Mouse (Mus musculus): ENCODE results near the gene Ticrr. TPM values are rescaled to one million over a fixed set of nuclear protein-coding genes. Genes with fewer than 3 reads are reported as not detected.

Gene Ticrr
- polyA plus RNA-seq, 1 experiment from 2014 or later = 1.4 TPM

- H3K4me2 ChIP-seq = no peak within 1 kb of the TSS
- H3K4me1 ChIP-seq = no peaks in the 10 kb centered on the region
- ATAC-seq (ENCODE audit: low FRiP score) = no peak
- no peak within 1 kb of the TSS for H3K27ac ChIP-seq (replicated peaks)
- H3K4me3 ChIP-seq (replicated peaks) = no peak within 1 kb of the TSS
- no peaks in the 10 kb centered on the region for H3K9me3 ChIP-seq (replicated peaks)
- WGBS = 68% methylated on average over 4 of the region's 4 CpGs
- 0 out of 2 replicates have a peak, but pooled peaks cover 3% of the 10 kb centered on the region for H3K36me3 ChIP-seq
- H3K9ac ChIP-seq (replicated peaks) = no peak within 1 kb of the TSS
- H3K27me3 ChIP-seq (replicated peaks) = 0 out of 2 replicates have a peak, but pooled peaks cover 7% of the 10 kb centered on the region
Observed at GRCm38 (mm10) chr7:79732622-79733021, 72.6 kb downstream of the Ticrr start, which contains the start of gene Plin1. TSS of gene Plin1 (minus strand) at chr7:79732903.

- H3K9me3 ChIP-seq (replicated peaks) = no peaks in the 10 kb centered on the region
- H3K4me3 ChIP-seq (replicated peaks) = no peak overlapping the region
- 84% methylated on average over 8 of the region's 8 CpGs for WGBS
Observed at GRCm38 (mm10) chr7:79734563-79734962, 74.6 kb downstream of the Ticrr start.

GRCm38 (mm10) chr7:79736511-79736910 lies 76.5 kb downstream of the Ticrr start:
- H3K27ac ChIP-seq (replicated peaks) = no peak overlapping the region
- H3K36me3 ChIP-seq = 0 out of 2 replicates have a peak, but pooled peaks cover 6% of the 10 kb centered on the region
- H3K4me3 ChIP-seq (replicated peaks) = no peak overlapping the region
- H3K27me3 ChIP-seq (replicated peaks) = no peaks in the 10 kb centered on the region
- no peak overlapping the region for H3K9ac ChIP-seq (replicated peaks)
- H3K9me3 ChIP-seq (replicated peaks) = no peaks in the 10 kb centered on the region
- ATAC-seq (ENCODE audit: low FRiP score) = no peak
- 92% methylated on average over 14 of the region's 14 CpGs for WGBS
- no peaks in the 10 kb centered on the region for H3K4me1 ChIP-seq
- H3K4me2 ChIP-seq = no peak overlapping the region

More at GRCm38 (mm10) chr7:79734563-79734962, 74.6 kb downstream of the Ticrr start:
- Histone ChIP-seq H3K9ac (replicated peaks) (no peak overlapping the region), H3K4me1 (no peaks in the 10 kb centered on the region), H3K27me3 (replicated peaks) (no peaks in the 10 kb centered on the region), H3K36me3 (0 out of 2 replicates have a peak, but pooled peaks cover 6% of the 10 kb centered on the region), H3K27ac (replicated peaks) (no peak overlapping the region), H3K4me2 (no peak overlapping the region)
- ATAC-seq (ENCODE audit: low FRiP score) = no peak

GRCm38 (mm10) chr7:79738913-79739312 lies 78.9 kb downstream of the Ticrr start:
- ATAC-seq (ENCODE audit: low FRiP score) = no peak
- Histone ChIP-seq H3K4me3 (replicated peaks) (no peak overlapping the region), H3K27me3 (replicated peaks) (no peaks in the 10 kb centered on the region), H3K4me1 (peaks cover 13% of the 10 kb centered on the region), H3K27ac (replicated peaks) (no peak overlapping the region), H3K4me2 (no peak overlapping the region), H3K36me3 (0 out of 2 replicates have a peak, but pooled peaks cover 6% of the 10 kb centered on the region), H3K9me3 (replicated peaks) (no peaks in the 10 kb centered on the region), H3K9ac (replicated peaks) (no peak overlapping the region)
- WGBS = 95% methylated on average over 2 of the region's 2 CpGs

GRCm38 (mm10) chr7:79740279-79740678 lies 80.3 kb downstream of the Ticrr start:
- H3K4me3 ChIP-seq (replicated peaks) = no peak overlapping the region
- H3K4me2 ChIP-seq = no peak overlapping the region
- H3K27ac ChIP-seq (replicated peaks) = no peak overlapping the region
- ATAC-seq (ENCODE audit: low FRiP score) = no peak
- H3K27me3 ChIP-seq (replicated peaks) = no peaks in the 10 kb centered on the region
- H3K9me3 ChIP-seq (replicated peaks) = no peaks in the 10 kb centered on the region
- 81% methylated on average over 4 of the region's 4 CpGs for WGBS
- 0 out of 2 replicates have a peak, but pooled peaks cover 6% of the 10 kb centered on the region for H3K36me3 ChIP-seq
- H3K9ac ChIP-seq (replicated peaks) = no peak overlapping the region
- H3K4me1 ChIP-seq = peaks cover 13% of the 10 kb centered on the region

- Histone ChIP-seq H3K4me3 (replicated peaks) (peak overlapping the region; percentile 62), H3K9me3 (replicated peaks) (no peaks in the 10 kb centered on the region), H3K36me3 (0 out of 2 replicates have a peak, but pooled peaks cover 4% of the 10 kb centered on the region), H3K9ac (replicated peaks) (peak overlapping the region; percentile 49; the same call in 1 of the 2 replicates), H3K27me3 (replicated peaks) (no peaks in the 10 kb centered on the region), H3K27ac (replicated peaks) (no peak overlapping the region), H3K4me2 (peak overlapping the region; percentile 99), H3K4me1 (peaks cover 13% of the 10 kb centered on the region)
- WGBS = 17% methylated on average over 11 of the region's 11 CpGs
- ATAC-seq (ENCODE audit: low FRiP score) = peak; percentile 8; the same call in 1 of the 2 replicates
Observed at GRCm38 (mm10) chr7:79742277-79742658, 82.3 kb downstream of the Ticrr start.

GRCm38 (mm10) chr7:79742659-79743536 lies 82.9 kb downstream of the Ticrr start, which contains the start of the genes Pex11a and Wdr93:
TSS of gene Pex11a (minus strand) at chr7:79743131.
TSS of gene Wdr93 (plus strand) at chr7:79743163.
- Histone ChIP-seq H3K4me2 (peak within 1 kb of the TSS; percentile 99), H3K4me3 (replicated peaks) (peak within 1 kb of the TSS; percentile 62), H3K9me3 (replicated peaks) (no peaks in the 10 kb centered on the region), H3K9ac (replicated peaks) (peak within 1 kb of the TSS; percentile 49), H3K4me1 (peaks cover 13% of the 10 kb centered on the region), H3K27ac (replicated peaks) (no peak within 1 kb of the TSS), H3K27me3 (replicated peaks) (no peaks in the 10 kb centered on the region), H3K36me3 (no peaks in the 10 kb centered on the region)
- WGBS = 2% methylated on average over 46 of the region's 46 CpGs
- peak; percentile 87 for ATAC-seq (ENCODE audit: low FRiP score)

GRCm38 (mm10) chr7:79744051-79744450 lies 84.1 kb downstream of the Ticrr start:
- WGBS = 89% methylated on average over 9 of the region's 9 CpGs
- H3K9ac ChIP-seq (replicated peaks) = no peak overlapping the region
- no peak overlapping the region for H3K4me3 ChIP-seq (replicated peaks)
- peaks cover 13% of the 10 kb centered on the region for H3K4me1 ChIP-seq
- no peaks in the 10 kb centered on the region for H3K27me3 ChIP-seq (replicated peaks)
- ATAC-seq (ENCODE audit: low FRiP score) = no peak
- H3K9me3 ChIP-seq (replicated peaks) = no peaks in the 10 kb centered on the region
- H3K4me2 ChIP-seq = no peak overlapping the region
- no peak overlapping the region for H3K27ac ChIP-seq (replicated peaks)
- H3K36me3 ChIP-seq = no peaks in the 10 kb centered on the region

- ATAC-seq (ENCODE audit: low FRiP score) = no peak
- WGBS = 77% methylated on average over 5 of the region's 5 CpGs
- Histone ChIP-seq H3K27me3 (replicated peaks) (no peaks in the 10 kb centered on the region), H3K4me3 (replicated peaks) (no peak overlapping the region), H3K4me1 (peaks cover 13% of the 10 kb centered on the region), H3K9me3 (replicated peaks) (no peaks in the 10 kb centered on the region), H3K36me3 (no peaks in the 10 kb centered on the region), H3K9ac (replicated peaks) (no peak overlapping the region), H3K27ac (replicated peaks) (no peak overlapping the region), H3K4me2 (no peak overlapping the region)
Observed at GRCm38 (mm10) chr7:79744585-79744984, 84.6 kb downstream of the Ticrr start.

GRCm38 (mm10) chr7:79747659-79748058 lies 87.7 kb downstream of the Ticrr start:
- no peak for ATAC-seq (ENCODE audit: low FRiP score)
- Histone ChIP-seq H3K9me3 (replicated peaks) (no peaks in the 10 kb centered on the region), H3K4me1 (peaks cover 9% of the 10 kb centered on the region), H3K27me3 (replicated peaks) (no peaks in the 10 kb centered on the region), H3K4me3 (replicated peaks) (no peak overlapping the region), H3K4me2 (no peak overlapping the region), H3K9ac (replicated peaks) (no peak overlapping the region), H3K27ac (replicated peaks) (no peak overlapping the region), H3K36me3 (no peaks in the 10 kb centered on the region)
- WGBS = 79% methylated on average over 6 of the region's 6 CpGs

Data from neural tube, embryonic 15.5 days (tissue).